Mouse (Mus musculus): ENCODE results near the gene Ogfod3. TPM values are rescaled to one million over a fixed set of nuclear protein-coding genes. Genes with fewer than 3 reads are reported as not detected.
A peak's percentile ranks its signal among the peaks of the same experiment; 100 is the strongest.

Ogfod3 gene
- 5.2 and 6.2 TPM in 2 replicates for polyA plus RNA-seq (2012)

DNA sequence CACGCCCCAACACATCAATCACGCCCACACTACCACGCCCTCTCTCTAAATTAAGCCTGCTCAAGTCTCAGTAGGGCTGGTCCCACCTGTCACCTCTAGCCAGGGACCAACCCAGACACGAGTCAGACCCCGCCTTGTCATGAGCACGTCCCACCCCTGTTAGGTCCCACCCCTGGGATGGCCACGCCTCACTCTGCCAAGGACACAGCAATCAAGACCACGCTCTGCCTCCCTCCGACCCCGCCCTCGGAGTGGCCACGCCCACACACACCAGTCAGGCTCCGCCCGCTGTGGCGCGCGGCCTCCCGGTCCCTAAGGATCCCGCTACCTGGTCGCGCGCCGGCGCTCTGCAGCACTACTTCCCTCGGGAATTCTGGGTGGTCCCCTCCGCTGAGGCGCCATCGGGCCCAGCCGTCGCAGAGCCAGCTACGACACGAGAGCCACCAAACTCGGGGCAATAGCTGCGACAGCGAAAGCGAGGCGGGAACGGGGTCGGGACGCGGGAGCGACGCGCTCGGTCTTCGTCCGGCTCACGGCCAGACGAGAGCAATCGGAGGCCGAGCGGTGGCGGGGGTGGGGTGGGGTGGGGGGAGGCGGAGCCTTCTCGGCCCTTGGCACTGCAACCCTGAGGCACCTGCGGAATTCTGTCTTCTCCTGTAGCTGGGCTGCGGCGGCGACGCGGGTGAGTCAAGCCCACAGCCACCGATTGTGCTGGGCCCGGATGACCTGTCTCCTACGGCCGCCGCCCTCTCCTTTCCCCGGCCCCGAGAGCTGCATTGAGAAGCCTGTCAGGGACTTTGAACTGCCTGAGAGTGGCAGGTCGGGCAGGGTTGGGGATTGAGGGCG, at the start of gene Ogfod3, which contains the start of gene Hexdc:
Gene Ogfod3 (minus strand): TSS at position 551 of the 846 bp plus-strand sequence.
Gene Hexdc (plus strand): TSS at position 273 of the 846 bp plus-strand sequence.
- TF ChIP-seq GATA1 (IDR thresholded peaks at IDR 0.05; ENCODE audit: low read length): no peak

DNA sequence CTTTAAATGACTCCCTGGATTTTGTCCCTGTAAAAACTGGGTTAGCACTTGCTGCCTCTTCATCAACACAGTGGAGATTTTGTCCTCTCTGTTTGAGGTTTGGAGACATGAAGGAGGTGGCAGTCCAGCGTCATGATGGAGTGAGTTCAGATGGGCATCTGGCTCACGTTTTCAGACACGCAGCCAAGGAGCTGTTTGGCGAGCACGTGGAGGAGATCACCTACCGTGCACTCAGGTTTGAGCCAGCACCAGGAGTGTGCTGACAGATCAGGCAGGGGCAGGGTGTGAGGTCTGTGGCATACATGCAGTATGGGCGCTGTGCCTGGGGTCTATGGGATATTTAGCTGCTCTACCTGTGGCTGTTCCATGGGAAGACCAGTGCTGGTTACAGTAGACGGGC, 45.7 kb upstream of the Ogfod3 start:
- no peak for TF ChIP-seq GATA1 (IDR thresholded peaks at IDR 0.05; ENCODE audit: low read length)

DNA sequence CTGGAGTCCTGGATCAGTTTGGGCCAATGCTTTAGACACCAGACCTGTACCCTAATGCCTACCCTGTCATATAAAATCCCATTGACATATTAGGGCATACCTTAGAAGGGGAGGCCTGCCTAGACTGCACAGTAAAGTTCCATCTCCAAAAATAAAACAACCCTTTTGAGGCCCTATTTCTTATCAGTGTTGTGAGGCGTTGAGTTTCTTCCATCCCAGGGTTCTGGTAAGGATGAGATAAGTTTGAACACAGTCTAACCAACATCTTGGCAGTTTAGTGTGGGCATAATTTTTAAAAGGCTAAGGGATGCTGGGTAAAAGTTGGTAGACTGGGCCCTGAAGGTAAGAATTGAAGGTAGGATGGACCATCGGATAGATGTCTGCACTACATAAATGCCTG, 35.2 kb upstream of the Ogfod3 start:
- TF ChIP-seq GATA1 (IDR thresholded peaks at IDR 0.05; ENCODE audit: low read length): peak; percentile 41

DNA sequence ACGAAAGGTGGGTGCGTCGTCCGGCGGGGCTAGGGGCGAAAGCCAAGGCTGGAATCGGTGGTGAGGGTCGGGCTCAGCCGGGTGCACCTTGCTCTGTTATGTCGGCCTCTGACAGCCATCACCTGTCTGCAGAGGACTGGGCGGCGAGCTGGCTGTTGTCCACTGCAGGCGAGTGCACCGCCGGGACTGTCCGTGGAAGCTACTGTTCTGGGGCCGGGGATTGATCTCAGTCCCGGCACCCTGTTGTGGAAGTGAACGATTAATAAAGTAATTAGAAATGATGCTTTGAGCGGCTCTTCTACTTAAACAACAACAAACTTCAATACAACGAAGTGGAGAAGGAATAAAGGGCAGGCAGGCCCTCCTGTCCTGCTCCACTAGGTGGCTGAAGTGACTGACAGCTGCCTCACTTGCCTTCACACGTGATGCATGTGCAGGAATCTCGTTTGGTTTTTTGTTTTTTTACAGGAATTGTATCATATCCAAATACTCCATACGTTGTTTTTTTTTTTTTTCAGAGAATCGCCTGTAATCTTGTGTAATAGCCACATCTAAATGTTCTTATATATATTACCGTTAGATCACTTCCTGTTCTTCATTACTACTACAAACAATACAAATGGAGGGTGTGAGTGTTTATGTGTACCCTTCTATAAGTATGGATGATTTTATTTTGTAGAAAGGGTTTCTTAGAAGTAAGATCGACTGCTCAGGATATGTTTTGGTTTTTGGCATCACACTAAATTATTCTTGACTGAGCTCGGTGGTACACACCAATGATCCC, 33.0 kb upstream of the Ogfod3 start:
- TF ChIP-seq GATA1 (IDR thresholded peaks at IDR 0.05; ENCODE audit: low read length): no peak

DNA sequence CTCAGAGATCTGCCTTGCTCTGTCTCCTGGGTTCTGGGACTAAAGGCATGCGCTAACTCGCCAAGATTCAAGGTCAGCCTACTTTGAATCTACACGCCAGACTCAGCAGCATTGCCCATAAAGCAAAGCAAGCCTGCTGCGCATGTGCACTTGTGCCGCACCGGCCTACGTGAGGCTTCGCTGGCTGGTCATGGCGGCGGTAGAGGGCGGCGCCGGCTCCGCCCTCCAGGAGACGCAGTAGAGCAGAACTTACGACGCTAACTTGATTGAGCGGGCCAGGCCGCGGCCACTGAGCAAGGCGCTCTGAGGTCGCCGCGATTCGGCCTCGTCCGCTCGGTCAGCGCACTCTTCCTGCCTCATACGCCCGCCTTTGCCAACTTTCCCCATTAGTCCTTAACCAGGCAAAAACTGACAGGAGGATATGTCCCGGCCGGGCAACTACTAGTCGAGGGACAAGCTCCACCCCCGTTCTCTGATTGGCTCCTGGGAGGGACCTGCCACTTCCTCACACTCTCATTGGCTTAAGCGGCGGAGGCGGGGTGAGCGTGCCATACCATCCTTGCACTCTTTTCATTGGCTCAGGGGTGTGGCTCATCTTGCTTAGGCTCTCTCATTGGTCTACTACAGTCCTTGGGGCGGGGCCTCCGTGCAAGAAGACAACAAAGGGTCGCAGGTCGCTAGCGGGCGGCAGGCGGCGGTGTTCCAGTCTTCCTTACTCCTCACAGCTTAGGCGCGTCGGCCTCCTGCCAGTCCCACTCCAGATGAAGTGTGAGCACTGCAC, 32.2 kb upstream of the Ogfod3 start, which contains the start of gene Narf:
Gene Narf (plus strand): TSS at position 690 of the 781 bp plus-strand sequence.
- no peak for TF ChIP-seq GATA1 (IDR thresholded peaks at IDR 0.05; ENCODE audit: low read length)

DNA sequence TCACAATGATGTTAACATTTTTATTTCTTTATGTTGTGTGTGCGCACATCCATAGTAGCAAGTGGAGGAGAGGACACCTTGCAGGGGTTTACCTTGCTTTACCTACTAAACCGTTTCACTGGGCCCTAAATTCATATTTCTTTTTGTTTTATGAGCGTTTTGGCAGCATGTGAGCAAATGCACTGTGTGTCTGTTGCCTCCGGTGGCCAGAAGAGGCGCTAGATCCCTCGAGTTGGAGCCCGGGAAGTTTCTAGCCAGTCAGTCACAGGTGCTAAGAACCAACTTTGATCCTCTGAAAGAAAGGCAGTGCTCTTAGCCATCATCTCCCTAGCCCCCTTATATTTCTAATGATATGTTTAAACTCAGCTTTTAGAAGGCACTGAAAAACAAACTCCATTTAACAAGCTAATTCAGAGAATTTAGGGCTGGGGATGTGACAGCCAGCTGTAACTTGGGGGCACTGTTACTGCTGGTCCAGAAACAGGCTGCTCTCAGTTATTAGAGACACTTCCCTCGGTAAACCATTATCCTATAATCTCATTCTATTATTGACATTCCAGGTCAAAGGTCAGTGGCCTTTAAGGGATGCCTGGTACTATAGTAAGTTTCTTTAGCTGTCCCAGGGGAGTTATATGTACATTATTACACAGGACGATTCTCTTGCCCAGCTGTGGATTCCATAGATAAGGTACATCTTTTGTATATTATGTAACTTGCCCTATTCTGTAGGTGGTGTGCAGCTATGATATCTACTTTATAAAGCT, 31.1 kb upstream of the Ogfod3 start:
- no peak for TF ChIP-seq GATA1 (IDR thresholded peaks at IDR 0.05; ENCODE audit: low read length)

DNA sequence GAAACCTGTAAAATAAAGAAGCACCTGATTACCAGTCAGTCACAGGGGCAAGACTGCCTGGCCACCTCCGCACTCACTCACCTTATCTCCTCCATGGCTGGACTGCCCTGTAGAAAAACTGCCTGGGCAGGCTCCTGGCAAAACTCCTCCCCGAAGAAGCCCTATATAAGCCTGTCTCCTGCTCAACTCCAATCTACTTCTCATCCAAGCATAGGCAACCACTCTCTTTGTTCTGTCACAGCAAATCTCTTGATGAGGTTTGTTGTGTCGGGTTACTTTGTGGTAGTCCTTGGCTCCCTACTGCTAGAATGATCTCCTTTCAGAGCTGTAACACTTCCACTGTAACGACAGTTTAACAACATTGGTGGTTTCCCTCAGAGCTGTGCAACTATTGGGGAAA, 28.2 kb upstream of the Ogfod3 start:
- TF ChIP-seq GATA1 (IDR thresholded peaks at IDR 0.05; ENCODE audit: low read length): no peak

DNA sequence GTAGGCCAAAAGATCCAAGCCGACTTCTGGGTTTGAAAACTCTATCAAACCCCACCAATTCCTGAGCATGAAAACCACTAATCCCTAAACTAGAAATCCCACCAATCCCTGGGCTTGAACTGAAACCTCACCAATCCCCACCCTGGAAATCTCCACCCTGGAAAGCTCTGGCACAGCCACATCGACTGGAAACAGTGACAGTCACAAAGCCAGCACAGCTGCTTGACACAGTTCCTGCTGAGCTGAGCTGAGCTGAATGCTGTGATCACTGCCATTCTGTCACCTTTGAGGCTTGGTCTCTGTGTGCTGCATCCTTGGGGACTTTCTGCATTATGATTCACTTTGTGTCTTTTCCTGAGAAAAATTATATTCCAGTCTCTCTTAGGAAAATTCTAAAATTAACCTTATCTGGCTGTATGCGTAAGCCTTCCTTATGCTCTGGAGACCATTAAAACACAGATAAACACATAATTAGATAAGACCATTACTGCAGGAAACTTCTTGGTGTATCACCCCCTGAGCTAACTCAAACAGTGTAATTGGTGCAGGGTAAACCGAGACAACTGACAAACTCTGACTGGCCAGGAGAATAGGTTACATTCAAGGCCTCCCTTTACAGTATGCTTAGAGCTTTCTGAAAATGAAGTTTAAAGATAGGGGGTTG, 27.2 kb upstream of the Ogfod3 start:
- TF ChIP-seq GATA1 (IDR thresholded peaks at IDR 0.05; ENCODE audit: low read length): no peak

DNA sequence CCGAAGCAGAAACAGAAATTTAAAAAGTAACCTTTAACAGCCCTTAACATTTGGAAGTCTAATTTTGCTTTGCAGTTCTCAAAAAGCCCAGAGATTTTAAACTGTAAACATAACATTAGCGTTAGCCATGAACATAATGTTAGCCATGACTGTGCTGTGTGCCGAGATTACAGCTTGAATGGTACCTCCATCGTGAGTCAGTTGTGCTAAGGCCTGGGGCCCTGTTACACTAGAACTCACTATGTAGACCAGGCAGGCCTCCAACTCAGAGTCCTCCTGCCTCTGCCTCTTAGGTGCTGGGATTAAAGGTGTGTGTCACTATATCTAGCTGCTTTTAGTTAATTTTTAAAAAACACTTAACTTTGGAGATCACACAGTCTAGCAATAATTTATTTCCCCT, 26.7 kb upstream of the Ogfod3 start:
- no peak for TF ChIP-seq GATA1 (IDR thresholded peaks at IDR 0.05; ENCODE audit: low read length)

DNA sequence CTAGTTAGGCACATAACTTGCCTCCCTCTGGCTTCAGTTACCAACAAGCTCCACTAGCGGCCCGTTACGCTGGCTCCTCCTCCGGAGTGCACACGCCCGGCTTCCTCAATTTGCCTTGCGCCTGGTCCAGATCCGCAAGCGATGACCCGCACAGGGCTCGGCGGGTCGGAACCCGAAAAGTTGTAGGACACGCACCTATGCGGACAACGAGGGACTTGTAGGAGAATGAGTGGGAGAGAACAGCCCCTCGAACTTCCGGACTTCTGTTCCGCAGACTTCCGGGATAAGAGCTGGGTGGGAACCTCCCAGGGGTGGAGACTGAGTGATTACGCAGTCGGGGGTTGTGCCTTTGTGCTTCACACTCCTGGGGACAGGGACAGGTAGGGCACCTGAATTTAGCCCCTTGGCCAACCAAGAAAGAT, 24.5 kb upstream of the Ogfod3 start, which contains the start of gene Cybc1:
Gene Cybc1 (minus strand): TSS at position 305 of the 422 bp plus-strand sequence.
- TF ChIP-seq GATA1 (IDR thresholded peaks at IDR 0.05; ENCODE audit: low read length): no peak

DNA sequence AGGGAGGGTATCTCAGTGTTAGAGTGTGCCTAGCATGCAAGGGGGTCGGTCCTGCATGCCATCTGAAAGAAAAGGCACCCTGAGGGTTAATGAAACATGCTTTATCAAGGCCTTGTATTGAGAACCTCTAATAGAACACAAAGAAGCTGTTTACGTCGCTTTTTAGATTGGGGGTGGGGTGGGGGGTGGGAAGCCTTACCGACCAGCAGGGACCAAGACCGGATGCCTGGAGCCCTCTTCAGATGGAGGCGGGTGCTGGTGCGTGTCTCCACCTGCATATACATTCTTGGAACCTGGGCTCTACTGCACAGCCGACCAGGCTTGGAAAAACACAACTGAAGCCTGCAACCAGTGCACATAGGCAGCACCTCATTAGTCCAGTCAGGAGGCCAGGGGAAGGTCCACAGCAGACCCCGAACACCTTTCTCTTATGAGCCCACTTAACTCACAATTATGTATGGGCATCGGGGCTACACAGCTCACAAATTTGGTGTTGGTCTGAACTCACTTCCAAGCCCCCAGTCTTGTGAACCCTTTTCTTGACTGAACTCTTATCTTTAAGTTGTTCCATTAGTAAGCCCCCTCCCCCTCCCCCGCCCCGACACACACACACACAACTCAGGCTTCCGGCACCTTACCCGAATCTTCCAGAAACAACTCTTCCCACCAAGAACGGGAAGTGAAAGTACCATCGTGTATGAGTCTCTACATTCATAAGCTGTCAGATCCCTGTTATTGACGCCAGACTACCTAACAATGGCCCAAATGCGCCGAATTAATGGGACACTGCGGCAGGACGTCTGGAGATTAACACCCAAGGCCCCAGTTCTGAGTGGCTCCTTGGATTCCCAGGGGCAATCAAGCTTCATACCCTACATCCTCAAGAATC, 23.9 kb upstream of the Ogfod3 start:
- TF ChIP-seq GATA1 (IDR thresholded peaks at IDR 0.05; ENCODE audit: low read length): no peak

DNA sequence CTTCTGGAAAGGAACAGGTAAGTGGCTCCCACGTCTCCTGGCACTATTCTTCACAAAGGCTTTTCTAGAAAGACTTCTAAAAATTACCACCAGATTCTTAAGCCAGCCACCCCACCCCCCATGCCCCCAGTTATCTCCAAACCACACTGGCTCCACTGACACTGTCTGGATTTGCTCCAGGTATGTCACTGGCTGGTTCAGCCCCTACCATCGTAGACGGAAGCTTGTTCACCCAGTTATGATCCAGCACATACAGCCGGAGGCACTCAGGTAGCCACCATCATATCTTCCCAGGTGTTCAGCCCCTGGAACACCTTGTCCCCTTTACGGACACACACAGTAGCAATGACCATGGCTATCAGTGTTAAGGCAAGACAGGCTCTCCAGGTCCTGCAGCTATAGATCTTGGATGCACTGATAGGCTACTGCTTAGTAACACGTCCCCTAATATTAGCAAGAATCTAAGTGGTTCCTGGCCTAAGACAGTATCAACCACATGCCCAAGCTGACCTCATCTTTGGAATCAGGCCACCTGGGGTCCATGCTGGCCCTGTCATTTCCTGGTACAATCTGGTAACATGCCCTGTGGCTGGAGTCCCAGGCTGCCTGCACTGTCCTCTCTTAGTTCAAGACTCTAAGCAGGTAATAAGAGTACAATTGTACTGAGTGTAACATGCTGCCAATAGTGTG, 17.0 kb upstream of the Ogfod3 start:
- no peak for TF ChIP-seq GATA1 (IDR thresholded peaks at IDR 0.05; ENCODE audit: low read length)

DNA sequence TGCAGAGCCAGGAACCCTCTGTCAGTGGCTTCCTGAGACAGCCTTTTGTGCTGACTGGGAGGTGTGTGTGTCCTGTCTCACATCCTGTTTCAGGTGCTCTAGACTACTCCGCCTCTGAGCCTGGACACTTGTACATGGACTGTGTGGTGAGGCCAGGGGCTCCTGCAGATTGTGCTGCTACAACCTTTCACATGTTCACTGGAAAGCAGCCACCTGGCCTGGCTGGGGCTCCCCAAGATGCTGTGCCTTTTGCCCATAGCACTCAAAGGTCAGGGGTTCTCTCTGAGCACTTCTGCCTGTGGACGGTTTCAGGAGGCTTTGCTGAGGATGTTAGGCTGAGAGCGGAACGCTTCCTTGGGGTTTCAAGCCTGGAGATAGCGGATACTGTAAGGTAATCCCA, 16.3 kb upstream of the Ogfod3 start:
- TF ChIP-seq GATA1 (IDR thresholded peaks at IDR 0.05; ENCODE audit: low read length): no peak
